Mouse (Mus musculus) right cerebral cortex, postnatal 25 days (tissue): ENCODE results near the gene Pdzrn3.
A peak's percentile ranks its signal among the peaks of the same experiment; 100 is the strongest.

Experiments
- DNase-seq: peaks from one replicate; pipeline ENCODE4 v3.0.0; 2022

Gene Pdzrn3

GRCm38 (mm10) chr6:101287566-101288173 is 90.0 kb downstream of the Pdzrn3 start:
- DNase-seq: no peak

- no peak for DNase-seq
These were observed 90.6 kb downstream of the Pdzrn3 start for GRCm38 (mm10) chr6:101287077-101287476.

GRCm38 (mm10) chr6:101284368-101284955 is 93.2 kb downstream of the Pdzrn3 start:
- DNase-seq: no peak

- no peak for DNase-seq
These were observed 93.8 kb downstream of the Pdzrn3 start for GRCm38 (mm10) chr6:101283891-101284290.

- DNase-seq: no peak
These were observed 96.1 kb downstream of the Pdzrn3 start for GRCm38 (mm10) chr6:101281644-101282043.

GRCm38 (mm10) chr6:101280811-101281218 is 96.9 kb downstream of the Pdzrn3 start:
- no peak for DNase-seq

- DNase-seq: no peak
These were observed 99.3 kb downstream of the Pdzrn3 start for GRCm38 (mm10) chr6:101278286-101278932.

GRCm38 (mm10) chr6:101276261-101276660 is 101.4 kb downstream of the Pdzrn3 start:
- no peak for DNase-seq

GRCm38 (mm10) chr6:101275806-101276205 is 101.9 kb downstream of the Pdzrn3 start:
- DNase-seq: no peak

- DNase-seq: no peak
These were observed 102.9 kb downstream of the Pdzrn3 start for GRCm38 (mm10) chr6:101274846-101275245.

GRCm38 (mm10) chr6:101272256-101272655 is 105.4 kb downstream of the Pdzrn3 start:
- no peak for DNase-seq

- no peak for DNase-seq
These were observed 106.1 kb downstream of the Pdzrn3 start for GRCm38 (mm10) chr6:101271378-101272135.

- DNase-seq: no peak
These were observed 107.4 kb downstream of the Pdzrn3 start for GRCm38 (mm10) chr6:101270095-101270826.

GRCm38 (mm10) chr6:101269335-101270094 is 108.2 kb downstream of the Pdzrn3 start:
- DNase-seq: no peak

- no peak for DNase-seq
These were observed 109.4 kb downstream of the Pdzrn3 start for GRCm38 (mm10) chr6:101268266-101268665.

- DNase-seq: peak; percentile 66
These were observed 110.9 kb downstream of the Pdzrn3 start for GRCm38 (mm10) chr6:101266787-101267186.

- no peak for DNase-seq
These were observed 114.2 kb downstream of the Pdzrn3 start for GRCm38 (mm10) chr6:101263544-101263943.

- DNase-seq: no peak
These were observed 116.2 kb downstream of the Pdzrn3 start for GRCm38 (mm10) chr6:101261513-101261912.

GRCm38 (mm10) chr6:101259411-101259810 is 118.3 kb downstream of the Pdzrn3 start:
- no peak for DNase-seq

GRCm38 (mm10) chr6:101257418-101257817 is 120.3 kb downstream of the Pdzrn3 start:
- DNase-seq: no peak

GRCm38 (mm10) chr6:101254652-101255051 is 123.0 kb downstream of the Pdzrn3 start:
- DNase-seq: no peak
